Mouse (Mus musculus): ENCODE data around the gene Timp3. TPM values are rescaled to one million over a fixed set of nuclear protein-coding genes. Genes with fewer than 3 reads are reported as not detected.

The Timp3 gene
- polyA plus RNA-seq, 1 experiment from 2014 or later = 114 TPM

GRCm38 (mm10) chr10:86346235-86346840 lies 46.2 kb downstream of the Timp3 start:
- Histone ChIP-seq H3K27ac (ENCODE audit: low read length) (no peak overlapping the region), H3K27me3 (ENCODE audit: insufficient read depth, low read length) (no peaks in the 10 kb centered on the region), H3K9me3 (ENCODE audit: low read length) (no peaks in the 10 kb centered on the region), H3K36me3 (ENCODE audit: insufficient read depth, low read length) (peaks cover 42% of the 10 kb centered on the region), H3K4me1 (ENCODE audit: insufficient read depth, low read length) (peaks cover 12% of the 10 kb centered on the region), H3K9ac (replicated peaks; ENCODE audit: low read length) (no peak overlapping the region), H3K4me2 (replicated peaks; ENCODE audit: low read depth, low read length) (no peak overlapping the region), H3K4me3 (ENCODE audit: low read length) (no peak overlapping the region)
- no peak for ATAC-seq (ENCODE audit: low FRiP score, low TSS enrichment)
- WGBS = 37% methylated on average over 3 of the region's 3 CpGs

DNA sequence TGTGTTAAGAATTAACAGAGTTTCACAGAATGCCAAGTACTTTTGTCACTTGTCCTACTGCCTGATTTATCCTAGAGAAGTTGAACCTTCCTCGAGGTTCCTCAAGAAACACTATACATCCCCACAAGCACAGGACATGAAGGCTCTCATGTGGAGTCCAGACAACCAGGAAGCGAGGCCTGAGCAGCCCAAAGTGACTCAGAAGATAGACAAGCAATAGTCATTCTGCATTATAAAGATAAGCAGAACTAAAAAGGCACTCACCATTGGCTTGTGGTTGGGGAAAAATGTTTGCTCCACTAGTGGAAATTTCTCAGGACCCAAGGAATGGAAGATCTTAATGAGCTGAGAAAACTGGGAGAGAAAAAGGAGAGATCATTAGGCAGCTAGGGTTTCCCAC lies 51.1 kb downstream of the Timp3 start:
- Histone ChIP-seq H3K4me3 (ENCODE audit: low read length) (no peak overlapping the region), H3K9me3 (ENCODE audit: low read length) (no peaks in the 10 kb centered on the region), H3K27me3 (ENCODE audit: insufficient read depth, low read length) (no peaks in the 10 kb centered on the region), H3K9ac (replicated peaks; ENCODE audit: low read length) (no peak overlapping the region), H3K36me3 (ENCODE audit: insufficient read depth, low read length) (peaks cover 20% of the 10 kb centered on the region; the same call in 1 of the 2 replicates), H3K4me2 (replicated peaks; ENCODE audit: low read depth, low read length) (no peak overlapping the region), H3K27ac (ENCODE audit: low read length) (no peak overlapping the region), H3K4me1 (ENCODE audit: insufficient read depth, low read length) (peaks cover 2% of the 10 kb centered on the region; the same call in 1 of the 2 replicates)
- no peak for ATAC-seq (ENCODE audit: low FRiP score, low TSS enrichment)
- WGBS = 77% methylated on average over 2 of the region's 2 CpGs

GRCm38 (mm10) chr10:86352521-86352920 lies 52.3 kb downstream of the Timp3 start:
- 94% methylated on average over 3 of the region's 3 CpGs for WGBS
- Histone ChIP-seq H3K4me1 (ENCODE audit: insufficient read depth, low read length) (no peaks in the 10 kb centered on the region), H3K36me3 (ENCODE audit: insufficient read depth, low read length) (peaks cover 12% of the 10 kb centered on the region; the same call in 1 of the 2 replicates), H3K9ac (replicated peaks; ENCODE audit: low read length) (no peak overlapping the region), H3K9me3 (ENCODE audit: low read length) (no peaks in the 10 kb centered on the region), H3K4me3 (ENCODE audit: low read length) (no peak overlapping the region), H3K27ac (ENCODE audit: low read length) (no peak overlapping the region), H3K27me3 (ENCODE audit: insufficient read depth, low read length) (no peaks in the 10 kb centered on the region), H3K4me2 (replicated peaks; ENCODE audit: low read depth, low read length) (no peak overlapping the region)
- no peak for ATAC-seq (ENCODE audit: low FRiP score, low TSS enrichment)

DNA sequence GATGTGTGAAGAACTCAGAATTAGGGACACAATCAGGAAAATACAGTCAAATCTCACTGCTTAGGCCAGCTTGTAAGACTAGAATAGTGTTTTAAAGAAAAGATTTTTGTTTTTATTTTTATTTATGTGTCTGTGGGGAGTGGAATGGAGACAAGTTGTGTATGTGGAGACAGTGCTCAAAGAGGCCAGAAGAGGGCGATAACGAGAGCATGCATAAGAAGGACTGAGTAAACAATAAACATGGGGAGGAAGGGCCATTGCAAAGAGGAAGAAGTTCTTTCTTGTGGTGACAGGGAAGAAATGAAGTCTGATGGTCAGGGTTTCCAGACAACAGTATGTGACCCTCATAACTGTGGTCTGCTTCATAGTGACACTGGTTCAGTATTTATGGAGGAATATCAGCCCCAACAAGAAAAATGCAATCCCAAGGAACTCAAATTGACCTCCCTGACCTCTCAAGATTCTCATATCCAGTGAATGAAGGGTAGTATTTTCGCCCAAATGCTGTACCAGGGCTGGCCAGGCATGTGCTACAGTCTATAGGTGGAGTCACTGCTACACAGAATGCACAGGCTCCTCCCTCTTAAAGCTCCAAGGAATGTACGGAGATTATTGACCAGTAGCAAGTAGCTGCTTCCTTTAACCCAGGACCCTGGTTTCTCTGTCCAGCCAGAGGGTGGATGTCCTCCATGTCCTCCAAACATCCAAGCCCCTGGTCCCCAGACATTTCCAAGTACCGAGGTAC lies 56.8 kb downstream of the Timp3 start:
- WGBS = 60% methylated on average over 5 of the region's 5 CpGs
- Histone ChIP-seq H3K4me1 (ENCODE audit: insufficient read depth, low read length) (peaks cover 8% of the 10 kb centered on the region), H3K4me2 (replicated peaks; ENCODE audit: low read depth, low read length) (no peak overlapping the region), H3K27me3 (ENCODE audit: insufficient read depth, low read length) (no peaks in the 10 kb centered on the region), H3K9me3 (ENCODE audit: low read length) (no peaks in the 10 kb centered on the region), H3K9ac (replicated peaks; ENCODE audit: low read length) (no peak overlapping the region), H3K27ac (ENCODE audit: low read length) (no peak overlapping the region), H3K36me3 (ENCODE audit: insufficient read depth, low read length) (no peaks in the 10 kb centered on the region), H3K4me3 (ENCODE audit: low read length) (no peak overlapping the region)
- ATAC-seq (ENCODE audit: low FRiP score, low TSS enrichment) = 0 out of 2 replicates have a peak, but pooled peaks have one; percentile 51

DNA sequence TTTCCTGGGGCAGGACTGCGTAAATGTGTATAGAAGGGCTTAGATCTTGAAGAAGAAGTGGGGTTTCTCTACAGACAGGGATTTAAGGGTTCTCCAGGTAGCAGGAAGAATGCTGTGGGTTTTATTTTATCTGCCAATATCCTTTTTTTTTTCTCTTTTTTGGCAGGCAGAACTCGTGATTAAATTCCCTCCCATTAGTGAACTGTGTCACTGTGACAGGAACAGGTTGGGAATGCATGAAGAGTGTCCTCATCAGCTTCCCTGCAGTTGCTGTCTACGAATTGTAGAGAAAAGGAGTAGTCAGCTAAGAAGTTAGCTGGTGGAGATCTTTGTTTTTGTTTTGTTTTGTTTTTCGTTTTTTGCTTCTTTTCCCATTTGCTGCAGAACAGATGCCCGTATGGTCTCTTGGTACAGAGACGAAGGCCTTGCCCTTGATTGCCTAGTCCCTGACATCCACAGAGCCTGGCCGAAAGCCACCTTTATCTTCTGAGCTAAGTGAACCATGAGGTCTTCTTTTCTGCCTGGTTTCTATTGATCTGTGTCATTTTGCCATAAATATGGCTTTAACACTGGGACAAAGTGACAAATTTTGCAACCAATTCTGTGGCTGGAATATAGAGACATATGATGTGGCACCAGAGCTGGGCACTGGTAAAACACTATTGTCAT lies 58.3 kb downstream of the Timp3 start:
- no peak for ATAC-seq (ENCODE audit: low FRiP score, low TSS enrichment)
- no peak overlapping the region for H3K4me2 ChIP-seq (replicated peaks; ENCODE audit: low read depth, low read length)
- H3K4me1 ChIP-seq (ENCODE audit: insufficient read depth, low read length) = peaks cover 8% of the 10 kb centered on the region
- no peaks in the 10 kb centered on the region for H3K36me3 ChIP-seq (ENCODE audit: insufficient read depth, low read length)
- H3K27ac ChIP-seq (ENCODE audit: low read length) = no peak overlapping the region
- no peak overlapping the region for H3K4me3 ChIP-seq (ENCODE audit: low read length)
- 86% methylated on average over 7 of the region's 7 CpGs for WGBS
- H3K9me3 ChIP-seq (ENCODE audit: low read length) = no peaks in the 10 kb centered on the region
- H3K27me3 ChIP-seq (ENCODE audit: insufficient read depth, low read length) = no peaks in the 10 kb centered on the region
- no peak overlapping the region for H3K9ac ChIP-seq (replicated peaks; ENCODE audit: low read length)

- Histone ChIP-seq H3K9me3 (ENCODE audit: low read length) (no peaks in the 10 kb centered on the region), H3K4me1 (ENCODE audit: insufficient read depth, low read length) (peaks cover 8% of the 10 kb centered on the region), H3K4me2 (replicated peaks; ENCODE audit: low read depth, low read length) (no peak overlapping the region), H3K27ac (ENCODE audit: low read length) (no peak overlapping the region), H3K4me3 (ENCODE audit: low read length) (no peak overlapping the region), H3K27me3 (ENCODE audit: insufficient read depth, low read length) (no peaks in the 10 kb centered on the region), H3K9ac (replicated peaks; ENCODE audit: low read length) (no peak overlapping the region), H3K36me3 (ENCODE audit: insufficient read depth, low read length) (no peaks in the 10 kb centered on the region)
- no peak for ATAC-seq (ENCODE audit: low FRiP score, low TSS enrichment)
- WGBS = 59% methylated on average over 2 of the region's 2 CpGs
These were observed 59.0 kb downstream of the Timp3 start for GRCm38 (mm10) chr10:86359208-86359607.

GRCm38 (mm10) chr10:86359699-86360098 lies 59.5 kb downstream of the Timp3 start:
- no peak overlapping the region for H3K9ac ChIP-seq (replicated peaks; ENCODE audit: low read length)
- no peak overlapping the region for H3K4me3 ChIP-seq (ENCODE audit: low read length)
- no peaks in the 10 kb centered on the region for H3K9me3 ChIP-seq (ENCODE audit: low read length)
- H3K36me3 ChIP-seq (ENCODE audit: insufficient read depth, low read length) = no peaks in the 10 kb centered on the region
- H3K27ac ChIP-seq (ENCODE audit: low read length) = no peak overlapping the region
- 42% methylated on average over 4 of the region's 4 CpGs for WGBS
- no peak overlapping the region for H3K4me2 ChIP-seq (replicated peaks; ENCODE audit: low read depth, low read length)
- H3K4me1 ChIP-seq (ENCODE audit: insufficient read depth, low read length) = peaks cover 12% of the 10 kb centered on the region
- H3K27me3 ChIP-seq (ENCODE audit: insufficient read depth, low read length) = no peaks in the 10 kb centered on the region
- no peak for ATAC-seq (ENCODE audit: low FRiP score, low TSS enrichment)

DNA sequence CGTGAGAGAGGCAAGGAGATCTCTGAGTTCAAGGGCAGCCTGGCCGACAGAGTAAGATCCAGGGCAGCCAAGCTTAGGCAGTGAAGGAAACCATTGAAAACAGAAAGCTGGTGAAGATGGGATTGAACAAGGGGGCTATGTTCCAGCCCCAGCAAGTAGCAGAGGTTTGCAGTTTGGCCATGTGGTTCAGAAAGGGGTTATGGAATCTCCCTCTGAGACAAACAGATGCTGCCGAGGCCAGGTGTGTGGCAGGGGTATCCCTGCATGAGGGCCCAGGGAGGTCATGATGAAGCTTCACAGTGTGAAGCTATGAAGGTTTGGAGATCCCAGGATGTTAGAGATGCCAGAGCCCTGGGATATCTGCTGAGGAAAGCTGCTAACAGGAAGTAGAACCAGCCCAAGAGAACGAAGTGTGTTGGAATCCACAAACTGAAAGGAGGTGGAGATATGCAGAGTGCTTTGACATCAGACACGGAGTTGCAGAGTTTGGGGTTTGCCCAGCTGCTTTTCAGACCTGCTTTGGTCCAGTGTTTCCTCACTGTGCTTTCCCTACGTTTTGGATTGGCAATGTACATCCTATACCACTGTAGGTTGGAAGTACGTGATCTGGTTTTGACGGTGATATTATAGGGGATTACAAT lies 63.6 kb downstream of the Timp3 start:
- 76% methylated on average over 8 of the region's 8 CpGs for WGBS
- Histone ChIP-seq H3K4me2 (replicated peaks; ENCODE audit: low read depth, low read length) (no peak overlapping the region), H3K27me3 (ENCODE audit: insufficient read depth, low read length) (no peaks in the 10 kb centered on the region), H3K4me3 (ENCODE audit: low read length) (no peak overlapping the region), H3K9me3 (ENCODE audit: low read length) (no peaks in the 10 kb centered on the region), H3K27ac (ENCODE audit: low read length) (no peak overlapping the region), H3K4me1 (ENCODE audit: insufficient read depth, low read length) (peaks cover 37% of the 10 kb centered on the region), H3K9ac (replicated peaks; ENCODE audit: low read length) (no peak overlapping the region), H3K36me3 (ENCODE audit: insufficient read depth, low read length) (no peaks in the 10 kb centered on the region)
- no peak for ATAC-seq (ENCODE audit: low FRiP score, low TSS enrichment)

DNA sequence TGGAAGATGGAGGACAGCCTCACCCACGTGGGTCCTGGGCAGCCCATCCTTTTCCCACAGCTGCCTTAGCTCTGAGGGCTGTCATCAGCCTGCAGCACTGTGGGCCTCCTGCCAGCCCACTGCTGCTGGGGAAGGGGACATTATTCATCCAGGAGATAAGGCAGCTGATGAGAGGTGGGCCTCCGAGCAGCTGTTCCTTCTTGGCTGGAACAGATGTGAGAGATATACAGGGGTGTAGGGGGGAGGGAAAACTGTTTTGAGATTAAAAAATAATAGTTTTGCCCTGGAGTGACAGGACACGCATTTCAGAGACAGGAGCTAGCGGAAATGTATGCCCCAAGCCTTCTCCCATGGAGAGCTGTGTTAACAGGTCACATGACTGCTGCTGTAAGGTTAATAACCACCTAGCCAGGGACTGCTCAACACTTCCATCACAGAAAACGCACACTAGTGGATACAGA lies 65.5 kb downstream of the Timp3 start:
- H3K9ac ChIP-seq (replicated peaks; ENCODE audit: low read length) = no peak overlapping the region
- no peaks in the 10 kb centered on the region for H3K9me3 ChIP-seq (ENCODE audit: low read length)
- WGBS = 20% methylated on average over 5 of the region's 5 CpGs
- no peak overlapping the region for H3K4me3 ChIP-seq (ENCODE audit: low read length)
- peak; percentile 92 for ATAC-seq (ENCODE audit: low FRiP score, low TSS enrichment)
- 0 out of 2 replicates have a peak overlapping the region, but pooled peaks have one; percentile 16 for H3K27ac ChIP-seq (ENCODE audit: low read length)
- H3K27me3 ChIP-seq (ENCODE audit: insufficient read depth, low read length) = no peaks in the 10 kb centered on the region
- H3K36me3 ChIP-seq (ENCODE audit: insufficient read depth, low read length) = no peaks in the 10 kb centered on the region
- peaks cover 35% of the 10 kb centered on the region for H3K4me1 ChIP-seq (ENCODE audit: insufficient read depth, low read length)
- H3K4me2 ChIP-seq (replicated peaks; ENCODE audit: low read depth, low read length) = no peak overlapping the region
